Comparison of ENCODE assay signal across 17 mouse cellular contexts in genomic region chr15:7145555-7145954, GRCm38 (mm10). TPM values are rescaled to one million over a fixed set of nuclear protein-coding genes. Genes with fewer than 3 reads are reported as not detected.
A peak's percentile ranks its signal among the peaks of the same experiment; 100 is the strongest.
DNase-seq lines count a peak whose midpoint lies in the region; ATAC-seq and TF ChIP-seq lines count a peak whose summit lies in the region.
"Had no signal": no experiment of that assay in that cellular context is flagged by ENCODE, and none has a peak within 500 bp of the region (broad histone marks: within the 10 kb centered on the region; RNA-seq: fewer than 3 reads in every experiment).

No protein-coding gene starts in this region.

- WGBS in hindbrain, embryonic 15.5 days, result 72% methylated on average over 5 of the region's 5 CpGs
- WGBS in hindbrain, embryonic 10.5 days, result 89% methylated on average over 5 of the region's 5 CpGs
- 31% methylated on average over 5 of the region's 5 CpGs for WGBS in lung, embryonic 15.5 days
- 36% methylated on average over 5 of the region's 5 CpGs for WGBS in small intestine, adult 2 months

- TF ChIP-seq POLR2A in small intestine, adult 2 months (IDR thresholded peaks at IDR 0.05; ENCODE audit: low read depth, low read length), result no peak

- TF ChIP-seq CTCF in small intestine, adult 2 months (IDR thresholded peaks at IDR 0.05; ENCODE audit: extremely low read depth, insufficient read length, insufficient replicate concordance, low read depth, low read length), result no peak

- H3K27ac ChIP-seq in hindbrain, embryonic 15.5 days (replicated peaks), result 0 out of 2 replicates have a peak overlapping the region, but pooled peaks have one; percentile 25
- H3K27ac ChIP-seq in hindbrain, embryonic 10.5 days, result no peak overlapping the region
- peak overlapping the region; percentile 46; the same call in 1 of the 2 replicates for H3K27ac ChIP-seq in lung, embryonic 15.5 days
- H3K27ac ChIP-seq in small intestine, adult 2 months (ENCODE audit: insufficient read depth, low read depth, low read length), result 0 out of 2 replicates have a peak overlapping the region, but pooled peaks have one; percentile 28
- H3K27ac ChIP-seq: heart, embryonic 10.5 days; intestine, embryonic 15.5 days; kidney, postnatal 0 days; limb, embryonic 12.5 days had no signal

- ATAC-seq in hindbrain, embryonic 15.5 days (ENCODE audit: low FRiP score, low read depth), result no peak
- ATAC-seq in lung, embryonic 15.5 days (ENCODE audit: borderline replicate concordance, extremely low read depth, low FRiP score, low TSS enrichment), result no peak
- ATAC-seq: activated CD4-positive, CD25-positive, alpha-beta regulatory T cell, adult 4 months; intestine, embryonic 15.5 days had no signal

- H3K4me3 ChIP-seq in hindbrain, embryonic 15.5 days, result no peak overlapping the region
- no peak overlapping the region for H3K4me3 ChIP-seq in hindbrain, embryonic 10.5 days
- H3K4me3 ChIP-seq in lung, embryonic 15.5 days, result no peak overlapping the region
- H3K4me3 ChIP-seq in small intestine, adult 2 months (ENCODE audit: low read depth, low read length), result no peak overlapping the region
- H3K4me3 ChIP-seq: heart, embryonic 10.5 days; intestine, embryonic 15.5 days; limb, embryonic 12.5 days had no signal

- H3K4me2 ChIP-seq in hindbrain, embryonic 15.5 days, result no peak overlapping the region
- 0 out of 2 replicates have a peak overlapping the region, but pooled peaks have one; percentile 10 for H3K4me2 ChIP-seq in lung, embryonic 15.5 days
- H3K4me2 ChIP-seq: intestine, embryonic 15.5 days; limb, embryonic 12.5 days had no signal

- no peak overlapping the region for H3K9ac ChIP-seq in hindbrain, embryonic 15.5 days
- H3K9ac ChIP-seq in lung, embryonic 15.5 days, result no peak overlapping the region
- H3K9ac ChIP-seq: intestine, embryonic 15.5 days; limb, embryonic 12.5 days had no signal

- H3K9me3 ChIP-seq in hindbrain, embryonic 15.5 days, result no peaks in the 10 kb centered on the region
- no peaks in the 10 kb centered on the region for H3K9me3 ChIP-seq in hindbrain, embryonic 10.5 days
- no peaks in the 10 kb centered on the region for H3K9me3 ChIP-seq in lung, embryonic 15.5 days
- H3K9me3 ChIP-seq: heart, embryonic 10.5 days; intestine, embryonic 15.5 days; limb, embryonic 12.5 days had no signal

- H3K27me3 ChIP-seq in hindbrain, embryonic 15.5 days, result no peaks in the 10 kb centered on the region
- H3K27me3 ChIP-seq in hindbrain, embryonic 10.5 days (ENCODE audit: insufficient read depth, poor library complexity, severe bottlenecking), result no peaks in the 10 kb centered on the region
- H3K27me3 ChIP-seq in lung, embryonic 15.5 days, result no peaks in the 10 kb centered on the region
- no peaks in the 10 kb centered on the region for H3K27me3 ChIP-seq in small intestine, adult 2 months (ENCODE audit: control insufficient read depth, insufficient read depth, low read length)
- H3K27me3 ChIP-seq: intestine, embryonic 15.5 days; limb, embryonic 12.5 days had no signal

- H3K36me3 ChIP-seq in hindbrain, embryonic 15.5 days, result no peaks in the 10 kb centered on the region
- H3K36me3 ChIP-seq in hindbrain, embryonic 10.5 days, result no peaks in the 10 kb centered on the region
- H3K36me3 ChIP-seq in lung, embryonic 15.5 days, result no peaks in the 10 kb centered on the region
- H3K36me3 ChIP-seq in small intestine, adult 2 months (ENCODE audit: control insufficient read depth, insufficient read depth, low read length), result no peaks in the 10 kb centered on the region
- H3K36me3 ChIP-seq: heart, embryonic 10.5 days; intestine, embryonic 15.5 days; limb, embryonic 12.5 days had no signal

- DNase-seq in cerebellum, postnatal 10 days, result peak; percentile 41 to 55
- DNase-seq in cerebellum, postnatal 14 days, result no peak
- DNase-seq in hindbrain, embryonic 10.5 days (ENCODE audit: low spot score), result no peak
- no peak for DNase-seq in lung, postnatal 10 days
- DNase-seq in spleen, postnatal 10 days (ENCODE audit: low spot score in 2 of 2), result no peak
- DNase-seq: cerebellum, adult 11 months; gastrocnemius, postnatal 10 days; right cerebral cortex, adult 18-20 months; thymus, postnatal 4 days had no signal

- peaks cover 30% of the 10 kb centered on the region for H3K4me1 ChIP-seq in hindbrain, embryonic 15.5 days (replicated peaks)
- H3K4me1 ChIP-seq in hindbrain, embryonic 10.5 days (replicated peaks), result peaks cover 5% of the 10 kb centered on the region
- peaks cover 36% of the 10 kb centered on the region for H3K4me1 ChIP-seq in lung, embryonic 15.5 days
- H3K4me1 ChIP-seq in small intestine, adult 2 months (ENCODE audit: control insufficient read depth, insufficient read depth, insufficient read length, low read length), result peaks cover 5% of the 10 kb centered on the region; the same call in 1 of the 2 replicates

RNA-seq across cellular contexts. Expression of gene Lifr, which starts 55.1 kb away (rescaled TPM):
- polyA plus RNA-seq in hindbrain, embryonic 15.5 days (2015; fragmentation: Nextera tagmentation; extraction: Ambion mirVana), result 18.3 and 19.9 TPM in 2 replicates
- polyA plus RNA-seq in hindbrain, embryonic 10.5 days (2016; fragmentation: Nextera tagmentation; extraction: Ambion mirVana), result 11.0 and 13.4 TPM in 2 replicates
- 22.7 and 24.1 TPM in 2 replicates for polyA plus RNA-seq in lung, embryonic 15.5 days (2015; fragmentation: Nextera tagmentation; extraction: Ambion mirVana)
- 26.8 and 29.9 TPM in 2 replicates for polyA plus RNA-seq in small intestine, adult 2 months (2012; rRNA removed)

Comparison
In these comparisons a context has a peak if more than half of its experiments do, and no peak if none do; other contexts are left out.
1. DNase-seq: peak in cerebellum, postnatal 10 days (2 of 2); none in cerebellum, postnatal 14 days (0 of 2), hindbrain, embryonic 10.5 days (single experiment), lung, postnatal 10 days (single experiment) and spleen, postnatal 10 days (0 of 2).